Mouse (Mus musculus) limb, embryonic 14.5 days (tissue): Measurements from ENCODE around the gene Coro1c. TPM values are rescaled to one million over a fixed set of nuclear protein-coding genes. Genes with fewer than 3 reads are reported as not detected.
A peak's percentile ranks its signal among the peaks of the same experiment; 100 is the strongest.

ENCODE experiments used
- ATAC-seq: fragments of 200-750 bp; cut with Nextera tagmentation; 2 replicates; pipeline ENCODE4 v1.8.0; 2017; ENCODE audit warnings: low read depth, moderate number of reproducible peaks, moderate TSS enrichment; ENCODE audit not compliant: low FRiP score
- DNase-seq: peaks from one replicate; pipeline ENCODE4 v3.0.0-alpha.2; 2015; ENCODE audit warnings: low spot score
- H3K27ac ChIP-seq: fragments of 300-500 bp; sonication (generic); replicated peaks from 2 replicates; pipeline ENCODE4 v1.5.1; 2014; ENCODE audit warnings: low read depth, mild to moderate bottlenecking, low read length, moderate library complexity, mixed read lengths
- H3K27me3 ChIP-seq: fragments of 300-500 bp; sonication (generic); 2 replicates; pipeline ENCODE4 v1.6.1; 2014; ENCODE audit warnings: low read length, mixed read lengths; ENCODE audit not compliant: control insufficient read depth, insufficient read depth
- H3K36me3 ChIP-seq: fragments of 300-500 bp; sonication (generic); 2 replicates; pipeline ENCODE4 v1.6.1; 2014; ENCODE audit warnings: mild to moderate bottlenecking, low read length, moderate library complexity, mixed read lengths; ENCODE audit not compliant: control insufficient read depth, insufficient read depth
- H3K4me1 ChIP-seq: fragments of 300-500 bp; sonication (generic); 2 replicates; pipeline ENCODE4 v1.6.1; 2014; ENCODE audit warnings: antibody characterized with exemption, low read length, mixed read lengths; ENCODE audit not compliant: control insufficient read depth, insufficient read depth
- H3K4me2 ChIP-seq: fragments of 300-500 bp; sonication (generic); replicated peaks from 2 replicates; pipeline ENCODE4 v1.6.1; 2014; ENCODE audit warnings: low read depth, mild to moderate bottlenecking, low read length, moderate library complexity; ENCODE audit not compliant: severe bottlenecking
- H3K4me3 ChIP-seq: fragments of 300-500 bp; sonication (generic); replicated peaks from 2 replicates; pipeline ENCODE4 v1.5.1; 2014; ENCODE audit warnings: low read length
- H3K9ac ChIP-seq: fragments of 300-500 bp; sonication (generic); 2 replicates; pipeline ENCODE4 v1.6.1; 2014; ENCODE audit warnings: mild to moderate bottlenecking, low read depth, low read length, moderate library complexity; ENCODE audit not compliant: severe bottlenecking
- H3K9me3 ChIP-seq: fragments of 300-500 bp; sonication (generic); 2 replicates; pipeline ENCODE4 v1.6.1; 2016; ENCODE audit warnings: low read length; ENCODE audit not compliant: control insufficient read depth
- POLR2A ChIP-seq: fragments of 200-500 bp; IDR thresholded peaks from 2 replicates; pipeline ENCODE4 v1.8.0; 2012; ENCODE audit warnings: inconsistent platforms, mild to moderate bottlenecking, moderate library complexity, borderline replicate concordance; ENCODE audit not compliant: insufficient read depth, insufficient read length; ENCODE audit errors: extremely low read depth
- WGBS: fragments of 180-500 bp; shearing (Covaris S2); extraction: QIAGEN DNeasy Blood & Tissue Kit; methylation state at CpG from one replicate; pipeline ENCODE4 v1.1.7; 2014; 5-methylcytosine and 5-hydroxymethylcytosine counted together
- polyA plus RNA-seq, 2 experiments: library from polyadenylated mRNA; depleted of rRNA in 1 of 2; stranded (reverse) in 1 of 2; unstranded in 1 of 2; fragments of >200 nt; fragmentation: Nextera tagmentation in 1 of 2; extraction: Ambion mirVana in 1 of 2; gene quantifications; 2 replicates each; pipeline versions ENCODE4 v1.2.1 to v1.2.3; 2012 to 2014

The Coro1c gene
- polyA plus RNA-seq, 2 experiments, result 68.9 to 92.4 TPM

DNA sequence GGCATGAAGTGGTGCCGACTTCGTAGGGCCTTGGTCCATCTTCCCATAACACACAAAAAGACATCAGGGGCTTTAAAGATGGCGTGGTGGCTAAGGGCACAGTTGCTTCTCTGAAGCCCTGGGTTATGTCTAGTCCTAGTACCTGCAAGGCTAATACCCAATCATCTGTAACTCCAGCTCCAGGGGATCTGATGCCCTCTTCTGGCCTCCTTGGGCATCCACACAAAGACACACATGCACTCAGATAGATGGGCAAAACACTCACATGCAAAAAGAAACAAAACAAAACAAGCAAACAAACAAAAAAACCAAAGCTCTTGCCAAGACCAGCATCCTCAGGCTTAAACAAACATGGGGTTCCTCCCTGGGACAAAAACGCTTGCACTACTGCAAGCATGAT, 24.9 kb upstream of the Coro1c start:
- H3K9me3 ChIP-seq, result no peaks in the 10 kb centered on the region

DNA sequence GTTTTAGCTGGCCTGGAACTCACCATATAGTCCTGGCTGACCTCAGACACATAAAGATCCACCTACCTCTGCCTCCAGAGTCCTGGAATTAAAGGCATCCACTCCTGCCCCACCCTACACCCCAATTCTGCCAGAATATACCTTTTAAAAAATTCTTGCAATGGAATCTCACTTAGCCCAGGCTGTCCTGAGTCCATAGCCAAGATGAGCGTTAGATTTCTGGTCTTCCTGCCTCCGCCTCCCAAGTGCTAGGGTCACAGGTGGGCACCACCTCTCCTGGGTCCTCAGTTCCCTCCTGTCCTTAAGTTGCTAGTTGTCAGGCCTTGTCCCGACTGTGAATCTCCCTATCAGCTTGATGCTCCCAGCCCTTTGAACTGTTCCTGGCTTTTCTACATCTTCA, 23.8 kb upstream of the Coro1c start:
- H3K9me3 ChIP-seq, result no peaks in the 10 kb centered on the region
- ATAC-seq, result no peak
- H3K9ac ChIP-seq, result no peak overlapping the region
- H3K4me2 ChIP-seq, result no peak overlapping the region
- H3K4me1 ChIP-seq, result peaks cover 15% of the 10 kb centered on the region
- TF ChIP-seq POLR2A, result no peak
- DNase-seq, result no peak
- 76% methylated on average over 3 of the region's 3 CpGs for WGBS
- no peak overlapping the region for H3K4me3 ChIP-seq
- no peak overlapping the region for H3K27ac ChIP-seq
- no peaks in the 10 kb centered on the region; the same call in 1 of the 2 replicates for H3K36me3 ChIP-seq
- no peaks in the 10 kb centered on the region for H3K27me3 ChIP-seq

More for the DNA sequence above, 24.9 kb upstream of the Coro1c start:
- no peak for ATAC-seq
- H3K27me3 ChIP-seq, result no peaks in the 10 kb centered on the region
- H3K27ac ChIP-seq, result no peak overlapping the region
- H3K4me2 ChIP-seq, result no peak overlapping the region
- H3K36me3 ChIP-seq, result peaks cover 5% of the 10 kb centered on the region
- DNase-seq, result no peak
- H3K4me3 ChIP-seq, result no peak overlapping the region
- WGBS, result 87% methylated on average over 4 of the region's 4 CpGs
- no peak for TF ChIP-seq POLR2A
- no peak overlapping the region for H3K9ac ChIP-seq
- peaks cover 15% of the 10 kb centered on the region for H3K4me1 ChIP-seq

DNA sequence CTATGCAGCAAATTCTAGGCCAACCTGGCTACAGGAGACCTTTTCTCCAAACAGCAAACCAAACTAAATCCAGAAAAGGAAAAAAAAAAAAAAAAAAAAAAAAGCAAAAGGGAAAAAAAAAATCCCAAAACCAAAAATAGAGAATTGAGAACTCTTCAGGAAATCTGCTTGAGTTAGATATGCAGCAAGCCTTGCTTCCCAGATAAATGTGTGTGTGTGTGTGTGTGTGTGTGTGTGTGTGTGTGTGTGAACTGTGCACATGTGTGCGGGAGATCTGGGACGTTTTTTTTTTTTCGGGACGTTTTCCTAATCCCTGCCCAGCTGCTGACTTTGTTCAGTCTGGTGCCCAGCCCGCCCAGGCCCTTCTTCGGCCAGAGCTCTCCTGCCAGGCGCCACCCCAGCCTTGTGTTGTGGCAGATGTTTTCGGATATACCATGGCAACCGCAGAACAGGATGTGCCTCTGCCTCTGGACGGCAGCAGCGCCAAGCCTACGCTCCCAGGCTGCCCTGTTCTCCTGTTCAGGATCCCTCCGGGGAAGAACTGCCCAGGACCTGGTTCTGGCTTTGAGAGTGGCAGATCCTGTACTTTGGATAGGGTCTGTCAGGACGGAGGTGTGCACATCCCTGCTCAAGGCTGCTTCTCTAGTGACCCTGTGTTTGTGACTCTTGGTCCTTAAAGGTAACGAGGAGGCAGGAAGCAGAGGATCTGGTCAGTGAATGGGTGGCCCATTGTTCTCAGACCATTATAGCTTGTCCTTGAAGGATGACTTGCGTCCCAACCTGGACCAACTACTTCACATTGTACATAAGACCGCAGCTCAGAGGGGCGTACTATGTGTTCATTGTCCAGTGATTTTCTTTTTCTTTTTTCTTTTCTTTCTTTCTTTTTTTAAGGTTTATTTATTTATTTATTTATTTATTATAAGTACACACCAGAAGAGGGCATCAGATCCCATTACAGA, 22.4 kb upstream of the Coro1c start:
- Histone ChIP-seq H3K9ac (peak overlapping the region; percentile 34), H3K4me3 (no peak overlapping the region), H3K9me3 (no peaks in the 10 kb centered on the region), H3K4me2 (0 out of 2 replicates have a peak overlapping the region, but pooled peaks have one; percentile 13), H3K4me1 (peaks cover 15% of the 10 kb centered on the region), H3K27me3 (no peaks in the 10 kb centered on the region), H3K27ac (peak overlapping the region; percentile 68), H3K36me3 (no peaks in the 10 kb centered on the region)
- DNase-seq, result peak; percentile 49
- no peak for TF ChIP-seq POLR2A
- ATAC-seq, result peak; percentile 60
- 31% methylated on average over 18 of the region's 18 CpGs for WGBS

DNA sequence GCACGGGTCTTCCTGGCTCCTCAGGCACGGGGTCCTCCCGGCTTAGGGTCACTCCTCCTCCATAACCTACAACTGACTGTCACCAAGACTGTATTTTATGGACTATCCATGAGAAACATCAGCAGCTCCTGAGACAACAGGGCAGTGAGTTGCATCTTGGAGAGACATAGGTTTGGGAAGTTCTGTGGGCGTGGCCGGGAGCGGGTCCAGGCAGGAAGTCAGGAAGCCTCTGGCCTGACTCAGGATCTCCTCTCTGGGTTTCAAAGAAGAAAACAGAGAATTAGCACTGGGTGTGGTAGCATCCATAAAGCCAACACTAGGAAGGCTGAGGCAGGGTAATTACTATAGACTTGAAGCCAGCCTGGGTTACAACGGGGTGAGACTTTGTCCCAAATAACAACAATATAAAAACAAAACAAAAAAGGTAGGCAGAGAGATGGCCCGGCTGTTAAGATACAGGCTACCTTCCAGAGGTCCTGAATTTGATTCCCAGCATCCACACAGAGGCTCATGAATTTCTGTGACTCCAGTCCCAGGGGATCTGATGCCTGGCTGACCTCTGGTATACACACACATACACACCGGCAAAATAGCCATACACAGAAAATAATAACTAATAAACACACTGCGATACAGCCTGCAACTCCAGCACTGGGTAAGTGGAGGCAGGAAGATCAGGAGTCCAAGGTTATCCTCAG, 21.5 kb upstream of the Coro1c start:
- WGBS, result 45% methylated on average over 10 of the region's 10 CpGs
- no peak for TF ChIP-seq POLR2A
- DNase-seq (no peak), ATAC-seq (no peak)
- H3K4me1 ChIP-seq, result peaks cover 15% of the 10 kb centered on the region
- no peaks in the 10 kb centered on the region for H3K36me3 ChIP-seq
- no peak overlapping the region for H3K4me3 ChIP-seq
- H3K4me2 ChIP-seq, result no peak overlapping the region
- H3K27ac ChIP-seq, result no peak overlapping the region
- no peak overlapping the region; the same call in 1 of the 2 replicates for H3K9ac ChIP-seq
- H3K27me3 ChIP-seq, result no peaks in the 10 kb centered on the region
- no peaks in the 10 kb centered on the region for H3K9me3 ChIP-seq

DNA sequence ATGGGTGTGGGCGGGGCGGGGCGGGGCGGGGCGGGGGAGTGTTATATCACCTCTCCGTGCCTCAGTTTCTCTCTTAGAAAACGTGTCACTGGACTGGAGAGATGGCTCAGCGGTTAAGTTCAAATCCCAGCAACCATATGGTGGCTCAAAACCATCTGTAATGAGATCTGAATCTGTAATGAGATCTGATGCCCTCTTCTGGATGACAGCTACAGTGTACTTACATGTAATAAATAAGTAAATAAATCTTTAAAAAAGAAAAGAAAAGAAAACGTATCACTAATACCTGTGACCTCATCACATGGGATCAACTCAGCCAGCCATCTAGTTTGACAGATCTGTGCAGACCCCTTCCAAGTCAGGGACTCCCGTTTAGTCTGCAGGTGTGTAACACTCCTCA, 21.0 kb upstream of the Coro1c start:
- DNase-seq (no peak), ATAC-seq (no peak)
- H3K9me3 ChIP-seq, result no peaks in the 10 kb centered on the region
- no peak overlapping the region for H3K27ac ChIP-seq
- H3K36me3 ChIP-seq, result no peaks in the 10 kb centered on the region
- H3K4me3 ChIP-seq, result no peak overlapping the region
- WGBS, result 68% methylated on average over 10 of the region's 10 CpGs
- no peak overlapping the region for H3K9ac ChIP-seq
- TF ChIP-seq POLR2A, result no peak
- H3K4me2 ChIP-seq, result no peak overlapping the region
- no peaks in the 10 kb centered on the region for H3K27me3 ChIP-seq
- H3K4me1 ChIP-seq, result peaks cover 15% of the 10 kb centered on the region
